Mouse (Mus musculus) spleen, adult 2 months (tissue): Measurements from ENCODE around the gene Olfr312.
"Not testable (repeated sequence)": the region's sequence is repeated elsewhere in the genome, so short reads cannot be mapped to it uniquely, and the experiment has no call there.

Experiments used
- CTCF ChIP-seq: fragments of 200-500 bp; IDR thresholded peaks from 2 replicates; pipeline ENCODE4 v1.5.1; 2011; ENCODE audit warnings: mild to moderate bottlenecking, inconsistent platforms; ENCODE audit not compliant: insufficient read depth, insufficient read length, insufficient replicate concordance; ENCODE audit errors: extremely low read depth
- POLR2A ChIP-seq: fragments of 200-500 bp; IDR thresholded peaks from 2 replicates; pipeline ENCODE4 v1.6.1; 2011; ENCODE audit warnings: low read depth, low read length, inconsistent platforms

- TF ChIP-seq CTCF, POLR2A: not testable (repeated sequence)
These were observed 14.3 kb upstream of the Olfr312 start, which contains the start of gene Olfr313 for GRCm38 (mm10) chr11:58814700-58815099.
